Mouse (Mus musculus) 3T3-L1 (cell line): ENCODE data around the gene Tha1.

Experiments used
- DNase-seq: peaks from one replicate; pipeline ENCODE4 v3.0.0-alpha.2; 2015; ENCODE audit warnings: low read depth, low spot score

Gene Tha1

GRCm38 (mm10) chr11:117826164-117826563 lies 47.1 kb downstream of the Tha1 start:
- DNase-seq, result peak; percentile 85

GRCm38 (mm10) chr11:117825333-117826101 lies 47.8 kb downstream of the Tha1 start, which contains the start of the genes Afmid and Tk1:
Afmid (plus strand) TSS chr11:117825924.
Tk1 (minus strand) TSS chr11:117826092.
- peak; percentile 97 for DNase-seq

- peak; percentile 94 for DNase-seq
Measured at GRCm38 (mm10) chr11:117824060-117824969, 49.0 kb downstream of the Tha1 start.

GRCm38 (mm10) chr11:117823411-117823810 lies 49.9 kb downstream of the Tha1 start:
- DNase-seq, result peak; percentile 23

GRCm38 (mm10) chr11:117822728-117823241 lies 50.5 kb downstream of the Tha1 start:
- peak; percentile 98 for DNase-seq

DNA sequence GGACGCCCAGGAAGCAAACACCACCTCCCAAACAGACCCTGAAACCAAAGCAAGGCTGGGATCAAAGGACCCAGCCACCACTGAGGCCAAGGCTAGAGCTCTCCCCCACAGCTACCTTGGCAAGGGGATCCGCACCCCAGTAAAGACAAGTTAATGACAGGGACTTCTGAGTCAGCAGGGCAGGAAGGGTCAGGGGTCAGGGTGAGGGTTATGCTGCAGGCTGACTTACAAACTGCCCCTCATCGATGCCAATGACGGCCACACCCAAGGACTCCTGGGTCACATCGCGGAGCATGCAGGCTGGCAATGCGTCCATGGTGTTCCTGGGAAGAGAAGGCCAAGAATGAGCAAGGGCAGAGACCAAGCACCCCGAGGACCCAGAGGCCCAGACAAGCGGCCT lies 51.4 kb downstream of the Tha1 start:
- no peak for DNase-seq

DNA sequence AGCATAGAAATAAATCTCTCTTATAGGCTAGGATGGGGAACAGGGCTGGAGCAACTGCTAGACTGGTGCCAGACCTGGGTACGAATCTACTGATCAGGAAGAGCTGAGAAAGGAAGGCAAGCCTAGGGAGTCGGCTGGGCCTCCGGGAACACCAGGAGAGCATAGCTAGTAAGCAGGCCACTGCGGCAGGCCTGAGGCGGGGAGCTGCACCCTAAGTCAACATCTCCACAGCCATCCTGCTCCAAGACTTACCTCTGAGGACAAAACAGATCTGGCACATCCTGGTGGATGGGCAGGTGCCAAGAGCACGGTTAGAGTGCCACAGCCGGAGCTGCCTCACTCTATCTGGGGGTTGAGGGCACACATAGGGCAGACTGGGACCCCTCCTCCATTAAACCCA lies 53.1 kb downstream of the Tha1 start:
- DNase-seq, result no peak

DNA sequence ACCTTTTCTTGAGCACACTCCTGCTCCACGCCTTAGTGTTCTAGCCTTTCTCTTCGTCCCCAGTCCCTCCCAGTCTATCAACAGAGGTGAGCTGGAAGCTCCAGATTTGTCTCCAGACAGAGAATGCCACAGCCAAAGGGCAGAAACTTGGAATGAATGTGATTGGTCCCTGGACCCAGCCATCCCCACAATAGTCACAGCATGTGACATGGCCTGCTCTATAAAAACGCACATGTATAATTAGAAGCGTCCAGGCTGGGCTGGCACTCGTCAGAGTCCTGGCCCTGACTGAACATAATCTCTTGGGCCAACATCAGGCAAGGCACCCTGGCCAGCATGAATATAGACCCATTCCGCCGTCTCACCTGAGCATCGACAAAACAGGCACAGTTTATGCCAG lies 54.2 kb downstream of the Tha1 start:
- no peak for DNase-seq
